Mouse (Mus musculus) megakaryocyte-erythroid progenitor cell, adult 5-6 weeks (primary cell): Measurements from ENCODE around the gene Trip12. TPM values are rescaled to one million over a fixed set of nuclear protein-coding genes. Genes with fewer than 3 reads are reported as not detected.

Experiments used
- ATAC-seq: replicated peaks from 2 replicates; pipeline ENCODE4 v1.8.0; 2016; ENCODE audit warnings: mild to moderate bottlenecking, inconsistent platforms; ENCODE audit not compliant: severe bottlenecking, poor library complexity, low FRiP score, low TSS enrichment
- total RNA-seq, 2 experiments: library from RNA; stranded (forward) in 1 of 2; stranded (reverse) in 1 of 2; fragments of 200-1000, 215-1000 nt in 1 of 2; fragments of >200 nt in 1 of 2; fragmentation: Nextera tagmentation in 1 of 2; gene quantifications; 2 replicates each; pipeline ENCODE4 v1.2.3; 2014 to 2017

Trip12 gene
- total RNA-seq, 2 experiments from 2014 or later: 180 to 284 TPM

DNA sequence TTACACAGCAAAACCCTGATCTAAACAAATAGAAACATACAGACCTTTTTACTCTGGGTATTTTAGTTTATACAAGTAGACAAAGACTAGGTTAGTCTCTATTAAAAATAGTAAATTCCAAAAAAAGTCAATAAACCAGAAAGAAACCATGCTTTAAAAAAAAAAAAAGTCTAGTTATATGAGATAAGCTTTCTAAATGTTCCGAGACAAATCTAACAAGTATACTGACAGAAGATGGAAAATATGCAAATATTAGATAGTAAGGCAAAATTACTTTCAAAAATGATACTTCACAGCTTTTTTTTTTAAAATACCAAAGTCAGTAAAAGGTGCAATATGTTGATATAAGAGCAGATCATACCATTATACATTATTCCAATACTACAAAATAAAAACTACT, 22.7 kb downstream of the Trip12 start:
- no peak for ATAC-seq

DNA sequence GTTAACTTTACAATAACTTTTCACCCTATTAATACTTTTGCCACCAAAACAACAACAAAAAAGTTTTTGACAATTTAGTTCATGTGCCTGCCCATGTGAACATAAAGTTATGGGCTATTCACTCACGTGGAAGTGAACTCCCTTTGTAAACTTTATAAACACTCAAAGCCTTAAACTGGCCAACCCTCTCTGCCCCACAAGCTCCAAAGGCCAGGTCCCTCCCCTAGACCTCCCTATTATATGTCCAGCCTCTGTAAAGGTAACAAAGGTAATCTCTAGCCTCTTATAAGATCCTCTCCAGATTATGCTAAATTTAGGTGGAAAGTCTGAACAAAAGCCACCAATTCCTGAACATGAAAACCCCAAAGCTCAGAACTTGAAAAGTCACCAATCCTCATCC, 36.5 kb downstream of the Trip12 start:
- ATAC-seq: no peak

DNA sequence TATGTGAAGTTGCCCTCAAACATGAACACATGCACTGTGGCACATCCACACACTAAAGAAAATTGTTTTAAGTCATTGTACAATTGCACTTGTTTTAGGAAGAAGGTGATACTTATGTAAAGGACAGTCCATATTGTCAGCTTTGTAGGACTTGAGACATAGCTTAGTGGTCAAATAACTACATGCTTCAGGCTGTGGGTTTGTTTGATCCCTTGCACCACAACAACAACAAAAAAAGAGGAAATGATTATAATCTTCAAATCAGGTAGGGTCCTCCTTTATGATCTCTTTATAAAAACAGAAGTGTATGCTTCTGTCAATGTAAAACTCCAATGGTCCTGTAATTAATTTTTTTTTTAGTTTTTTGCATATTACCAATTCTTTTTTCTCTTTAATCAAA, 41.1 kb downstream of the Trip12 start:
- ATAC-seq: no peak

DNA sequence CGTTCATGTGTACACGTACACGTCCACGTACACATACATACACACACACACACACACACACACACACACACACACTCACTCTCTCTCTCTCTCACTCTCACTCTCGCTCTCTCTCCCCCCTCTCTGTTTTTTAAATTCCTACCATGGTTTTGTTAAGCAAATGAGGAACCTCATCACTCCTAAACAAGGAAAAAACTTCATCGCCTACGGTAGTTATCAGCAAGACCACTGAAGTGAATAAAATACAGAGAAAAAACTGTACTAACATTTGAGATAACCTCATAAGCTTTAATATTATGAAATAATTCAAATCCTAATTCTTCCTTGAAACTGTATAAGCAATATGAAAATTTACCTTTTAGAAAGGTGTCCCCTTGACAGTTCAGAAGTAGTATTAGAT, 45.0 kb downstream of the Trip12 start:
- no peak for ATAC-seq

DNA sequence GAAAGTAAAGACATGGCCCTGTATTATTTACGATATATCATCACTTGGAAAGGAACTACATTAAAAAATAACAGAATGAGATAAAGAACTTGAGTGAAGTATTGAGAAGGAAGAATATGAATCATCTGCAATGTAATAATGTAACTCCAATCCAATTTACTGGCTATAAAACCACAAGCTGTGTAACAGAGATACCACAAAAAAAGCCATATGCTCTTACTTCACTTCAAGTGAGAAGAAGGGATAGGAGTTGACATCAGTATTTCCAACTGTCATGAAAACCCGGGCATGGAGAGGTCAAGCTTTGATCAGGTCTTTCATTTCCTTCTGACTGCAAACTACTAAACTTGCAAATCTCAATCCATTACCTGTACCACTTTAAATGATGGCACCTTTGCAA, 48.9 kb downstream of the Trip12 start:
- ATAC-seq: no peak

DNA sequence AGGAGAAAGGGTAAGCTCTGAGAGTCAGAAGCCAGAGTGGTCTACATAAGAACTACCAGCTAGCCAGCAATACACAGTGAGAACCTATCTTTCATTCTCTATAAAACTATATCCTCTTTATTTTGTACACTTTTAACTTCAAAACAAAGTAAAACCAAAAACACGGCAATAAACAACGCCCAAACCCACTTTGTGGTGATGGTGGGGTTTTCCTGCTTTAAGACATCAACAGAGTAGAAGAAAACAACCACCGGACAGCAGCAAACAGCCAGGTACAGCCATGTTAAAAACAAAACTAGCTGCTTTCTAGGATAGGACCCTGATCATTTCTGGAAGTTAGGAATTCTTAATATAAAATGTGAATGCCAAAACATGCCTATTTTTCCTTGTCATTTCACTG, 59.7 kb downstream of the Trip12 start:
- ATAC-seq: no peak

DNA sequence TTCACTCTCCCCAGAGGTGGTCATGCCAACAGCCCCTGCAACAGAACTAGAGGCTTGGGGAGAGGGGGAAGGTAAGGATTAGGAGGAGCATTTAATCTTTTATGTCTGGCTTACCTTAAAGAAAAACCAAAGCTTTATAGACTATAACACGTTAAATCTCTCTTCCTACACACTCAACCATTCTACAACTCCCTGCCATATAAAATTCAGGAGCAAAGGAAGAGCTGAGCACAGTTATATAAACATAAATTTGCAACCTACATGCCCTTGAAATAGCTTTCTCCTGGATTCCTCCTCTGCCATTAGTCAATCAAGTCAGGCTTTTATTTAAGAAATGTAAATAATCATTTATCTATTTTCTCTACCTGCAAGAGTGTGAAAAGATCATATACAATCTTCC, 62.9 kb downstream of the Trip12 start:
- no peak for ATAC-seq

DNA sequence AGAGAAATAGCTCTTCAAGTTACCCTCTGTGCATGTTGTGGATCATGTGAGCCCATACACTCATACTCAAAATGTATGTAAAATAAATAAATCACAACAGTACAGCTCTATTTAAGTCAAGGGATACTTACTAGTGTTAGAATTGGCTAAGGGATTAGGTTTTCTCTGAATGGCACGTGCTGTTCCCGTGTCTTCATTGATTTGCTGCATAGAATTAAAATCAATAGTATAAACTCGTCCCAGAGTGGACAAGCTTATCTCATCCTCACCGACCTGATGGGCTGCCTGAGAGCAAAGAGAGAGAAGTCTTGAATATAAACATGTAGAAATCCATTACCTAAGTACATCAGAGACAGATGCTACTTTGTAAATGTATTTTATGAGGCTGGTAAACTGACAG, 81.5 kb downstream of the Trip12 start:
- ATAC-seq: no peak

DNA sequence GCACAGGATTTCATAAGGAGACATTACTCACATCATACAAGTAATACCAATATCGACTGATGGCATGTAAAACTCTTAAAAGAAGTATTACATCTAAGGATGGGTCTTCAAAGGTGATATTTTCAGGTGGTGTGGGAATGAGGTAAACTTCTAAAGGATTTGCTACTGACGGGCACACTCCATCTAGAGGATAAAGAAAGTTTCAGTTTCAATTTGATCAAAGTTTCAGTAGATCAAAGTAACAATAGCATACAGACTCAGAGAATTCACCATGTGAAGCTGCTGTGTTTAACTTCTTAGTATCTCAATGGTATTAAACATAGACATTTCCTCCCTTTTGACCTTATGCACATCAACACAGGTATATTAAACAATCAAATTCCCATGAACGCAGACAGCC, 98.2 kb downstream of the Trip12 start:
- no peak for ATAC-seq

DNA sequence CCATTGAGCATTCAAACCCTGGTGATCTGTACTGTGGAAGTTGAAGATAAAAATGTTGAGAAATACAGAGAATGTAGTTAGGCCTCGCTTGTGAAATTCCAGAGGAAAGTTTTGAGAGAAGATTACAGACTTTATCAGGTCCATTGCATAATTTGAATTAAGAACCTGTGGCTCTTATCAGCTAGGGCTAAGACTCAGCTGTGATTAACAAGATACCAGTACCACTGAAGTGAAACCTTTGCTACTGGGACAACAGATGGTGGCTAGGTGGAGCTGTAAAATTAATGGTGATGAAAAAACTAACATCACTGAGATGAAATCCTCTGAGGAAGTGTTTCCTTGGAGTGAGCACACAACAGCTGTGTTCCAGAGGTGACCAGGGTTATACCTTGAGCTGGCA, 100.2 kb downstream of the Trip12 start:
- no peak for ATAC-seq

DNA sequence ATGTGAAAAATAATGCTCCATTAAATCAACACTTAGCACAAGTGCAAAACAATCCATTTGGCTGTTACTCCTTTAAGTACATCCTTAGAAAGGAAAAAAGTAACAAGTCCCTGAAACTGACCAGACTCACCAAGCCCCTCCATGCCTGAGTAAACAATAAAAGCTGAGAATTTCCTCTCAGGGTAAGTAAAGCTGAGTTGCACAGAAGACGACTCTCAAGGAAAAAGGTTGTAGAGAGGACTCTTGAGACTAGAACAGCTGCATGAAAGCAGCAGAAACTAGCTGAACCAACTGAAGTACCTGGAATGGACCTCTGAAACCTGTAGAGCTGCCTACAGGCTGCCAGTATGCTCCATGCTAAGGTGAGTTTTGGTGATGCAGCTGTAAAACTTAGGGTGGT, 103.2 kb downstream of the Trip12 start:
- no peak for ATAC-seq

DNA sequence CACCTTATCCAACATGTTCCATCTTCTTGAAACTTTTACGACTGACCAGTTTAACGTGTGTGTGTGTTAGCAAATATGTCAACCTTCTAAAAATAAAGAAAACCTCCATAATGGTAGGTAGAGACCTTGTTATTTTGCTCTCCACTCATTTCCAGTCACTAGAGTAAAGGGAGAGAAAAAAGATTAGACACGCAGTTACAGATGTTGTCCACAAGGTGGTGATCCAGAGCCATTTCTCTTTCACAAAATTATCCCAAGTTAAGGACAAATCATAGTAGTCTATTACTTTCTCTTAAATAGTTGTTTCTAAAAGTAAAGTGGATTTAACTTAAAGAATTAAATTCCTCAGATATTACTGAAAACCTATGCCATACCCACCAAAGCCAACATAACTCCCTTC, 106.5 kb downstream of the Trip12 start:
- peak; percentile 71; the same call in 1 of the 2 replicates for ATAC-seq

DNA sequence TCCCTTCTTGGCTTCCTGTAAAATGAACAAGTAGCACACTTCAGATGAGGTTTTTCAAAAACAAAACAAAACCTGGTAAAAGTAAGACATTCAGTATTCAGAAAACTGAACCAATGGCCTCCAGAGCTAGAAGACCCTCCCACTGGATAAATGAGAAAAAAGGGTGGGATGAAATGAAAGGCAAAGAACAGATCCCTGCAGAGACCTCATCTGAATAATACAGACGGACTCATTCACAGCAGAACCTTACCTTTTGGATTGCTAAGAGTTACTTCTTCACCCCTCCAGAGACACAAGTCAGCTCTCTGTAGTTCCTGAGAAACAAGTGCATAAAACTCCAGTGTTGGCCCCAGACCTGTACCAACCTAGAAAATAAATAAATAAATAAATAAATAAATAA, 108.6 kb downstream of the Trip12 start:
- no peak for ATAC-seq

DNA sequence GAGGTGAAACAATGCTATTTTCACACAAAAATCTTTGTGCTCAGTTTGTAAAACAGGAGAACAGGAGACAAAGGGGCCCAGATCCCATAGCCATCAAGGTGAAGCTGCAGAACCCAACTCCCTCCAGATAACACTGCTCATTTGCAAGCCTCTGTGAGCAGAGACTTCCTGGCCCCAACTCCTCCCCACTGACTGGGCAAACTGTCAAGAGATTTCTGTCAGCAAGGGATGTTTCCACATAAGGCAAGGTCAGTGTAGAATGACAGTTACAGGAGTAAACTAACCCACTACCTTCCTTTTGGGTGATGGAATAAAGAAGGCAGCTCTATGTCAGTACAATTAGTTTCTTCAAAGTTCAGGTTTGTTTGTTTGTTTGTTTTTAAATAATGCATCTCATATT, 117.5 kb downstream of the Trip12 start:
- ATAC-seq: 0 out of 2 replicates have a peak, but pooled peaks have one; percentile 47

DNA sequence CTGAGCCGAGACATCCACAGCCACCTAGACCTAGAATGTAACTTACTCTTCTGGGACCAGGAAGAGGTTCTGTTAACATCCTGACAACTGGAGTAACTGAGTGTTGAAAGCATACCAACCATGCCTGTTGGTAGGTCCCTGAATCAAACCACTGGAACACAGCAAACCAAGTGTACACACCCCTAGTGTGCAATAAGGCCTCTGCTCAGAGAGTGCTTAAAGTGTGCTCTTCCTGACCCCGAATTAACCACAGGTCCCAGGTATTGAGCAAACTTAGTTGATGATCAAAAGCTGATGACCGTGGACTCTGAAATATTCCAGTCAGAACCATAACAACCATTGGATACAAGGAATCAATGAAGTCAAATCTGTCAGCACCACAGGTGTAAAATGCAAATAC, 117.9 kb downstream of the Trip12 start:
- no peak for ATAC-seq

DNA sequence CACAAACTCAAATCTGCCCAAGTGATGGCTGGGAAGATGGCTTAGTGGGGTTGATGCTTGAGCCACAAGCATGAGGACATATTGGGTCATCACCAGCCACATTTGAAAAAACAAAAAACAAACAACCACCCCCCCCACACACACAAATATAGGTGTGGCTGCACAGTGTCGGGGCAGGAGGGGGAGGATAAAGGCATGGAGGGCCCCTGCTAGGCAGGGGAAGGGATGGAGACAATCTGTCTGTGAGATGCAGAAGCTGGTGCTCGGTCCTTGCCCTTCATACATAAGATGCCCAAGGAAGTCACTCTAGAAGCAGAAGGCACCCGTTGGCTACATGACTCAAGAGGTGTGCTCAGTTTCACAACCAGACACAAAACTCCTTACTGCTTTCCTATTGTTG, 118.4 kb downstream of the Trip12 start:
- no peak for ATAC-seq

DNA sequence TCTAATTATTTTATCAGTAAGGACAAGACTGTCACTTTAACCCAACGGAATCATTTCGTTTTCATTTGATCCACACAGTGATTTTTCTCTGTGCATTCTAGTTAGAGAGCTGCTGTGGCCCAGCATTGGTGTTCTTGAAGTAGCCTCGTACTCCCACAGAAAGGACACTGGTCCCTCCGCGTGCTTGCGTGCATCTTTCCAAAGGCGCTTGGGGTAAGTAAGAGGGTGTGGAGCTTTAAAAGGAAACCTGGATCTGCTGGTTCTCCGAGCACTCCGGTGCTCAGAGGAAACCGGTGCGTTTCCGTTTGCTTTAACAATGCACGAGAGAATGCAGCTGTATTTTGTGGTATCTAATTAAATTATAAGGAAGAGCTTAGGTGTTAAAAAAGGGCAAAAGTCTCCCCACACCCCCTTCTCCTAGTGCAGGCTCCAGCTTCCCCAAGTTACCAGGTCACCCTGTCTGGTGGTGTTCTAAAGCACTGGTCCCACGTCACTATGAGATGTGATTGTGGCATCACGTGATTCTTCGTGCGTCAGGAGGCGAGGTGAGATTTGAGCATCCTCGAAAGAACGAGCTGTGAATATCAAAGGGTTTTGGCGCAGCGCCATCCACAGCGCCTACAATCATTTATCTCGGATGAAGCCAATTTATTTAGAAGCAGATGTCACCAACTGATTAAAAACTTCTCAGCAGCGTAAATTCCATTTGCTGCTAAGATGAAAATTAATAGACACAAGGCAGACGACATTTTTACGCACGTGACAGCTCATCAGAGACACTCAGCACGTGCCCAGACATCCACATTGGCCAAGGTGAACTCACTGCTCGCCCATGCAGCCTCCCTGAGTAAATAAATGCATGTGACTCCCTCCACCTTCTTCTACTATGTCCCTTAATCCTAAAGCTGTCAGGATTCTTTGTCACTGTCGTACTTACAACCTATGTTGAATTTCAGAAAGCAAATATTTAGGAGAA, 130.2 kb downstream of the Trip12 start:
- ATAC-seq: no peak

DNA sequence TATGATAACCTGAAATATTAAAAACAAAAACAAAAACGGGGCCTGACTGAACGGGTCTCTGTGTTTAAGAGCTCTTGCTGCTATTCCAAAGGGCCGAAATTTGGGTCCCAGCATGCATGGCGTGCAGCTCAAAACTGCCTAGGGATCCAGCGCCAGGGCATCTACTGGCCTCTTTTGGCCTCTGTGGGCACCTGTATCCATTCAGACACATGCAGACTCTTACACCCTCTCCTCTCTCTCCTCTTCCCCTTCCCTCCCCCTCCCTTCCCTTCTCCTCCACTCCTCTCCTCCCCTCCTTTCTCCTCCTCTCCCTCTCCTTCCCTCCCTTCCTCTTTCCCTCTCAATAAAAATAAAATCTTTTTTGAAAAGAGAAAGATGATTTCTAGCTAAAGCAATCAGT, 130.9 kb downstream of the Trip12 start:
- no peak for ATAC-seq

DNA sequence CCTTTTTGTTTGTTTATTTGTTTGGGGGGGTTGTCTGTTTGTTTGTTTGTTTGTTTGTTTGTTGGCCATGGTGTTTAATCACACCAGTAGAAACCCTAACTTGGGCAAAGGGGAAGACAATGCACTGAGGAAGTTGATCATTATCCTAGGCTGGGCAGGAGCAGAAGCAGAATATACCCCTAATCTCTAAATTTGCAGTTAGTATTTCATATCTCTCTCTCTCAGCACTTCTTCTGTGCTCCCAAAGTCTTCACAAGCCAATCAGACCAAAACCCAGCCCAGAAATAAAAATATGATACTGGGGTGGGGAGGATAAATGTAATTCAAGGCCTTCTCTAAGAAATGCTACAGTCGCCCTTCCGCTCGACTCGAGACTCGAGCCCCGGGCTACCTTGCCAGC, 140.1 kb downstream of the Trip12 start:
- ATAC-seq: no peak

DNA sequence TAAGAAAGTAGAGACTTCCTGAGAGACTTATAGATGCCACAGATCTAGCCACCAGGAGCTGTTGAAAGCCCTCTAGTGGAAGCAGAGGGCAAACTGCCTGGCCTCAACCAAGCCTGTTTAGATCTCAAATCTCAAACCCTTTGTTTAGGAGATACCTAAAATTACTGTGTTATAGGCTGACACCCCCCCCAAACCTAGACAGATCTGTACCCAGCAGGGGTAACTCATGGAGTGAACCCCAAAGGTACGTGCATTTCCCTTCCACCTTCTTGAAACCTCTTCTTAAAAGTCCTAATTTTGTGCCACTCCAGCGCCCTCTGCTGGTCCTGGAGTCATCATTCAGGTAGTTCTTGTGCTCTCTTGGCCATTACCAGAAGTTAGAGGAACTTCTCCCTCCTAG, 143.2 kb downstream of the Trip12 start:
- ATAC-seq: peak; percentile 59; the same call in 1 of the 2 replicates
